Mouse (Mus musculus) kidney, postnatal 0 days (tissue): ENCODE data around the gene Rb1. TPM values are rescaled to one million over a fixed set of nuclear protein-coding genes. Genes with fewer than 3 reads are reported as not detected.

ENCODE experiments used
- ATAC-seq: fragments of 200-750 bp; cut with Nextera tagmentation; replicated peaks from 2 replicates; pipeline ENCODE4 v1.8.0; 2017; ENCODE audit warnings: low read depth, moderate number of reproducible peaks, moderate TSS enrichment, moderate library complexity; ENCODE audit not compliant: low FRiP score
- DNase-seq: peaks from one replicate; pipeline ENCODE4 v3.0.0-alpha.2; 2016; ENCODE audit warnings: low spot score
- H3K27ac ChIP-seq: fragments of 300-500 bp; sonication (generic); 2 replicates; pipeline ENCODE4 v1.5.1; 2014; ENCODE audit warnings: mild to moderate bottlenecking
- H3K27me3 ChIP-seq: fragments of 300-500 bp; sonication (generic); 2 replicates; pipeline ENCODE4 v1.6.1; 2014; ENCODE audit warnings: low read length, mixed read lengths; ENCODE audit not compliant: insufficient read depth
- H3K36me3 ChIP-seq: fragments of 300-500 bp; sonication (generic); 2 replicates; pipeline ENCODE4 v1.6.1; 2014; ENCODE audit warnings: low read length, mixed read lengths; ENCODE audit not compliant: insufficient read depth
- H3K4me1 ChIP-seq: fragments of 300-500 bp; sonication (generic); replicated peaks from 2 replicates; pipeline ENCODE4 v1.6.1; 2014; ENCODE audit warnings: antibody characterized with exemption, low read length, mixed read lengths; ENCODE audit not compliant: insufficient read depth
- H3K4me2 ChIP-seq: fragments of 300-500 bp; sonication (generic); 2 replicates; pipeline ENCODE4 v1.6.1; 2014; ENCODE audit warnings: mild to moderate bottlenecking, low read length, moderate library complexity, mixed read lengths
- H3K4me3 ChIP-seq: fragments of 300-500 bp; sonication (generic); replicated peaks from 2 replicates; pipeline ENCODE4 v1.5.1; 2014; ENCODE audit warnings: low read depth, low read length
- H3K9ac ChIP-seq: fragments of 300-500 bp; sonication (generic); 2 replicates; pipeline ENCODE4 v1.6.1; 2014; ENCODE audit warnings: low read depth, low read length
- H3K9me3 ChIP-seq: fragments of 300-500 bp; sonication (generic); replicated peaks from 2 replicates; pipeline ENCODE4 v1.6.1; 2016; ENCODE audit warnings: low read length, inconsistent platforms, mixed read lengths
- CTCF ChIP-seq: IDR thresholded peaks from 2 replicates; pipeline ENCODE4 v1.5.1; 2016; ENCODE audit warnings: antibody characterized with exemption, low read depth, mild to moderate bottlenecking, moderate library complexity
- WGBS: fragments of 180-500 bp; shearing (Covaris S2); extraction: QIAGEN DNeasy Blood & Tissue Kit; methylation state at CpG from one replicate; pipeline ENCODE4 v1.1.7; 2014; 5-methylcytosine and 5-hydroxymethylcytosine counted together
- polyA plus RNA-seq: library from polyadenylated mRNA; unstranded; fragments of >200 nt; fragmentation: Nextera tagmentation; extraction: Ambion mirVana; gene quantifications from 2 replicates; pipeline ENCODE4 v1.2.1, GENCODE M21; 2015

Gene Rb1
- polyA plus RNA-seq, 1 experiment from 2014 or later: 26.6 TPM

GRCm38 (mm10) chr14:73181144-73181543 lies 144.5 kb downstream of the Rb1 start:
- H3K4me1 ChIP-seq: no peaks in the 10 kb centered on the region
- no peak overlapping the region for H3K4me2 ChIP-seq
- no peaks in the 10 kb centered on the region for H3K27me3 ChIP-seq
- H3K9ac ChIP-seq: no peak overlapping the region
- no peak for TF ChIP-seq CTCF
- H3K4me3 ChIP-seq: no peak overlapping the region
- H3K9me3 ChIP-seq: no peaks in the 10 kb centered on the region
- no peak overlapping the region for H3K27ac ChIP-seq
- H3K36me3 ChIP-seq: peaks cover 26% of the 10 kb centered on the region
- ATAC-seq (no peak), DNase-seq (no peak)
- WGBS: 59% methylated on average over 2 of the region's 2 CpGs

- Histone ChIP-seq H3K27ac (no peak overlapping the region), H3K27me3 (no peaks in the 10 kb centered on the region), H3K4me1 (no peaks in the 10 kb centered on the region), H3K4me2 (no peak overlapping the region), H3K9ac (no peak overlapping the region), H3K36me3 (peaks cover 31% of the 10 kb centered on the region), H3K4me3 (no peak overlapping the region), H3K9me3 (no peaks in the 10 kb centered on the region)
- no peak for DNase-seq
- WGBS: 48% methylated on average over 3 of the region's 3 CpGs
- no peak for TF ChIP-seq CTCF
- ATAC-seq: 0 out of 2 replicates have a peak, but pooled peaks have one; percentile 25
Observed at GRCm38 (mm10) chr14:73180671-73181070, 145.0 kb downstream of the Rb1 start.

GRCm38 (mm10) chr14:73179221-73179681 lies 146.4 kb downstream of the Rb1 start:
- Histone ChIP-seq H3K9ac (no peak overlapping the region), H3K27ac (peak overlapping the region; percentile 62), H3K4me1 (no peaks in the 10 kb centered on the region), H3K9me3 (no peaks in the 10 kb centered on the region), H3K27me3 (no peaks in the 10 kb centered on the region), H3K4me3 (no peak overlapping the region), H3K36me3 (peaks cover 43% of the 10 kb centered on the region), H3K4me2 (no peak overlapping the region)
- DNase-seq: peak; percentile 47
- no peak for TF ChIP-seq CTCF
- 67% methylated on average over 4 of the region's 4 CpGs for WGBS
- ATAC-seq: peak; percentile 43

- H3K4me1 ChIP-seq: no peaks in the 10 kb centered on the region
- H3K9ac ChIP-seq: no peak overlapping the region
- H3K4me3 ChIP-seq: no peak overlapping the region
- DNase-seq (no peak), ATAC-seq (no peak)
- no peak overlapping the region for H3K4me2 ChIP-seq
- H3K27me3 ChIP-seq: no peaks in the 10 kb centered on the region
- no peak overlapping the region for H3K27ac ChIP-seq
- no peak for TF ChIP-seq CTCF
- WGBS: 88% methylated on average over 11 of the region's 11 CpGs
- H3K36me3 ChIP-seq: peaks cover 43% of the 10 kb centered on the region
- H3K9me3 ChIP-seq: no peaks in the 10 kb centered on the region
Observed at GRCm38 (mm10) chr14:73177961-73178360, 147.7 kb downstream of the Rb1 start.

- Histone ChIP-seq H3K27ac (no peak overlapping the region), H3K9ac (no peak overlapping the region), H3K9me3 (no peaks in the 10 kb centered on the region), H3K36me3 (peaks cover 51% of the 10 kb centered on the region), H3K27me3 (no peaks in the 10 kb centered on the region), H3K4me2 (no peak overlapping the region), H3K4me3 (no peak overlapping the region), H3K4me1 (no peaks in the 10 kb centered on the region)
- ATAC-seq (no peak), DNase-seq (no peak)
- TF ChIP-seq CTCF: no peak
- 81% methylated on average over 5 of the region's 5 CpGs for WGBS
Observed at GRCm38 (mm10) chr14:73176266-73176665, 149.4 kb downstream of the Rb1 start.

GRCm38 (mm10) chr14:73175814-73176213 lies 149.8 kb downstream of the Rb1 start:
- TF ChIP-seq CTCF: no peak
- Histone ChIP-seq H3K4me3 (no peak overlapping the region), H3K9ac (no peak overlapping the region), H3K4me2 (no peak overlapping the region), H3K36me3 (peaks cover 56% of the 10 kb centered on the region), H3K9me3 (no peaks in the 10 kb centered on the region), H3K27me3 (no peaks in the 10 kb centered on the region), H3K27ac (no peak overlapping the region), H3K4me1 (no peaks in the 10 kb centered on the region)
- no peak for DNase-seq
- ATAC-seq: no peak
- WGBS: 58% methylated on average over 6 of the region's 6 CpGs

GRCm38 (mm10) chr14:73175031-73175430 lies 150.6 kb downstream of the Rb1 start:
- ATAC-seq (no peak), DNase-seq (no peak)
- Histone ChIP-seq H3K4me3 (no peak overlapping the region), H3K4me2 (no peak overlapping the region), H3K27me3 (no peaks in the 10 kb centered on the region), H3K9ac (no peak overlapping the region), H3K27ac (no peak overlapping the region), H3K4me1 (no peaks in the 10 kb centered on the region), H3K9me3 (no peaks in the 10 kb centered on the region), H3K36me3 (peaks cover 57% of the 10 kb centered on the region)
- no peak for TF ChIP-seq CTCF
- WGBS: 100% methylated on average over 1 of the region's 1 CpGs
